Mouse (Mus musculus): Measurements from ENCODE around the gene Fam19a2.

The Fam19a2 gene

DNA sequence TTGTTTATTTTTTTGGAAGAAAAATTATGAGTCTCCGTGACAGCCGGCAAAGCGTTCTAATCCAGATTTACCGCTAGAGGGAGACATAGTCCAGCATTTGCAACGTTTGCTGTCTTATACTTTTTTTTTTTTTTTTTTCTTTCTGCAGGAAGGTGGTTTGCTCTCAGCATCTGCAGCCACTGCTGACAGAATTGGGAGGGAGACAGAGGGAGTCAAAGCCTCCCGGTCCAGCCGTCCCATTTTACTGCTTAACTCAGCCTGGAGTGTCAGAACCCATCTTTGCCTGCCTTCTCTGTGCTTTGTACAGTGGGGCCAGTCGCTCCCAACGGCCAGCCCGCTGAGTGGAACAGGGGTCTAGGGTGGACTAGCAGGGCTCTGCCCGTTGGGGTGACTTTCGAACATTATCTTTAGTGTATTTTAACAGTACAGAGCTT lies at the start of gene Fam19a2:
TSS of gene Fam19a2 (plus strand) at position 121 of the 434 bp plus-strand sequence.
- DNase-seq (ENCODE audit: low read depth, low spot score), result peak; percentile 67

- DNase-seq (ENCODE audit: low read depth, low spot score), result no peak
Observed at GRCm38 (mm10) chr10:123222785-123223184, 41.0 kb upstream of the Fam19a2 start.

GRCm38 (mm10) chr10:123229420-123229819 lies 34.4 kb upstream of the Fam19a2 start:
- DNase-seq (ENCODE audit: low read depth, low spot score), result no peak

- DNase-seq (ENCODE audit: low read depth, low spot score), result no peak
Observed at GRCm38 (mm10) chr10:123248063-123248462, 15.7 kb upstream of the Fam19a2 start.

DNA sequence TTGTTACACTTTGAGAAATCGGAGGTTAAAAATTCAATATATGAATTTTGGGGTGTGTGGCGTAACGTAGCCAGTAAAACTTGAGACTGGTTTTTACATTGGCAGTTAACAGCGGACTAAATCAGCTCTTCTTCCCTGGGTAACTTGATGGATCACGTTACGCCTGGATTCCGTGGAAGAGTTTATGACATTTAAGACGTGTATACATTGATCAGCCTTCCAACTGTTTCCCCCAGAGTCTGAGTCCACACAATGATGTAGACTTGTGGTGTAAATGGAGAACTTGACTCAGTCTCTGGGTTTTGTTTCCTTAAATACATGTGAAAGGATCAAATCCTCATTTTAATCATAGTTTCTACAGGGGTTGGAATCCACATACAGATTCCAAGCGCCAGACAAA lies 11.9 kb upstream of the Fam19a2 start:
- DNase-seq (ENCODE audit: low read depth, low spot score), result no peak

DNA sequence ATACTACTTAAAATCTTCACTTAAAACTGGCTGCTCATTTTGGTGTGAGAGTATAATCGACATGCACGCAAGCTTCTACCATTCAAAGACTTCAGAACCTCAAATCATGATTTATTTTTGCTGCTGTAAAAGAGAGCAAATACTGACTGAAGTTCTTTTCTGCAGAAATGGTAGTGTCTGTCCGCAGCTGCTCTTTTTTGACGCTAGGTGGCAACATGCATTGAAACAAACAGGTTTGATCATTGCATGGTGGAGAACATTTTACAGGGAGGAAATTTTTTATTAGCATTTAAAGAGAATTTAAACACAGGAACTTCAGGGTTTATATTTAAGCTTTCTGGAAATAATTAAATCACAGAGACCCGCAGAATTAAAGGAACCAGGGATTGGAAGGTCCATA lies 9.5 kb upstream of the Fam19a2 start:
- no peak for DNase-seq (ENCODE audit: low read depth, low spot score)

DNA sequence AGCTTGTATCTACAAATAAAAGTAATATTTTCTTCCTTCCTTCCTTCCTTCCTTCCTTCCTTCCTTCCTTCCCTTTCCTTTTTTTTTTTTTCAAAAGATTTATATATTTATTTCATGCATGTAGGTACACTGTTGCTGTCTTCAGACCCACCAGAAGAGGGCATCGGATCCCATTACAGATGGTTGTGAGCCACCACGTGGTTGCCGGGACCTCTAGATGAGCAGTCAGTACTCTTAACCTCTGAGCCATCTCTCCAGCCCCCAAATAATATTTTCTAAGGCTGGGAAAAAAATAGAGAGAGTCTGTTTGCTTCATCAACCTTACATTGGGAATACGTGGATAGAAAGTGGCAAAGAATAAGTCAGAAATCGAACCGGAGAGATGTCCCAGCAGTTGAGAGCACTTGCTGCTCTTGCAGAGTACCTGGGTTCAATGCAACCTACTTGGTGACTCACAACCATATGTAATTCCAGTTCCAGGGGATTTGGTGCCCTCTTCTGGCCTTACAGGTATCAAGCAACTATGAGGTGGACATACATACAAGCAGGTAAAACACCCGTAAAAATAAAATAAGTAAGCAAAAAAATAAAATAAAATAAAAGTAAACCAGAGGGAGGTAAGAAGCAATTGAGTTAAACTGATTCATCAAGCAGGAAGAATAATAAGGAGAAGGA lies 8.0 kb upstream of the Fam19a2 start:
- no peak for DNase-seq (ENCODE audit: low read depth, low spot score)

DNA sequence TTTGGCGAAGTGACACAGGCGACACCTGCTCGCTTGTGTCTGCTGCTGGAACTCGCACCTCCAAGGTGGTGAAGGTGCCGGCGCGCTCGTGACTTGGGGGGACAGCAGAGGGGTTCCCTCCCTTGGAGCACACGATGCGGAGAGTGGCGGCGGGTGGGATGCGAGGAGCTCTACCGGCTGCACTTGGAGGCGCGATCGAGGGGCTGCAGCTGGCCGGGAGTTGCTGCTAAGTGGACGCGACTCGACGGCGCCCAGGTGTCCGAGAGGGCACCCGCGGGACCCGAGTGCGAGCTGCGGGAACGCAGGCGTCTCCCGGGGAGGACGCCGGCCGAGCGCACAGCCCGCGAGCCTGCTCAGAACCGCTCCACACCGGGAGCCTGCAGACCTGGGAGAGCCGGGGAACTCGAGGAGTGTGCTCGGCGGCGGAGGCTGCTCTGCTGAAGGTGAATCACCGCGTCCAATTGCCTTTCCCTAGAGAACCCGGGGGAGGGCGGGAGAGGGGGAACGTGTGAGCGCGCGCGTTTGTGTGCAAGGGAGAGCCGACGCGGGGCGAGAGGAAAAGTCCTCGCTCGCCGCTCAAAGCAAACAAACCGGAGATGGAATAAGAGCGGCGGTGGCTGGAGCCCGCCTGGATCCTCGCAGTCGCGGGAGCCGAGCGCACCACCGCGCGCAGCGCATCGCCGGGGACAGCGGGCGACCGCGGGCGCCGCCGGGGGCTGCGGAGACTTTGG lies 830 bp downstream of the Fam19a2 start:
- no peak for DNase-seq (ENCODE audit: low read depth, low spot score)

DNA sequence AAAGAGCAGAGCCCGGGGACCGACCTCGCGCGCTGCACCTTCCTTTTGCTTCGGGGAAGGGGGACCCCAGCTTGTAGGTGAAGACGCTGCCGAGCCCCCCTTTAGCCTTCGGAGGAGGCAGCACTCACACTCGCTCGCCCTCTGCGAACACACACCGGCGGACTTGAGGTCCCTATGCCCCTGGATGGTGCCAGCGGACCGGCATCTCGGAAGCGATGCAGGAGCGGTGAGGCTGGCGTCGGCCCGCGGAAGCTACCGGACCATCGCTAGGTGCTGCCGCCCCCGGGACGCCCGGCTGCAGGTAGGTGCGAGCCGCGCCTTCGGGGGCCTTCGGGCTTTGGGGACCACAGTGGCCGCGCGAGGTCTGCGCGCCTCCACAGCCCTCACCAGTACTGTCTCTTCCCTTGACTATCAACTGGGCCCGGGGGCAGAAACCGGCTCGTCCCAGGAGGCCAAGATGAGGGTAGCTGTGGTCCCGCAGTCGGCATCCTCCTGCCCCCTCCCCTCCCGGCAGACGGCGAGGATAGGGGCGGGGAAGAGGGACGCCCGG lies 1.5 kb downstream of the Fam19a2 start:
- DNase-seq (ENCODE audit: low read depth, low spot score), result no peak

DNA sequence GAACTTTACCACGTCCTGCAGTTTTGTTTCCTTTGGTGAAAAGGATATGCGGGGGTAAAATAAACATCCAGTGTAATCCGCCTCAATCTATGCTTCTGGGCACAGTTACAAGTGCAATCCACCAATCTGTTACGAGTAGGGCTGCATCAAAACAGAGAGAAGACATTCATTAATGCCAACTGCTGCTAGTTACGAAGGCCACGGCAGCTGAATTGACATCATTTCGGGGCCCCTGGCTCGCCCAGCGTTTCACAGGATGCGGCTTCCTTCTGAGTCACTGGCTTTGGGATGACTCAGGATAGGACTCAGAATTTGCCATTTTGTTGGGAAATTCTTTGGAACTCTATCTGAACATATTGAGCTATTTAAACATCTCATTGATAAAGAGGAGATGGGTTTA lies 4.8 kb downstream of the Fam19a2 start:
- no peak for DNase-seq (ENCODE audit: low read depth, low spot score)

GRCm38 (mm10) chr10:123274554-123274953 lies 10.8 kb downstream of the Fam19a2 start:
- DNase-seq (ENCODE audit: low read depth, low spot score), result no peak

GRCm38 (mm10) chr10:123307300-123307699 lies 43.5 kb downstream of the Fam19a2 start:
- no peak for DNase-seq (ENCODE audit: low read depth, low spot score)

DNA sequence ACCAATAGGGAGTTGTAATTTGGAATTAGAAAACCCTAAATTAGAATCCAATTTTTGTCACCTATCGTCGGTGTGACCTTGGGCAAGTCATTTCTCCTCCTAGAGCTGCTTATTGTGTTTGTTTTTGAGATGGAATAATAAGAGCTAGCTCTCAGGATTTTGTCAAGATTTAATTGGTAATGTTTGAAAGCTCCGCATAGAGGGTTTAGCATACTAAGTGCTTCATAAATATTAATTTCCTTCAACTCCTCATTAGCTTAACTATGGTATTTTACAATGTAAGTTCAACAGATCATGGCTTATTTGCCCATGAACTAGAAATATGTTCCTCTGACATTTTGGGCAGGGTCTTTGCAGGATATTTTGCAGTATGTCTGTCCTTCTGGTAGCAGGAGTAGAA lies 62.5 kb downstream of the Fam19a2 start:
- no peak for DNase-seq (ENCODE audit: low read depth, low spot score)

- no peak for DNase-seq (ENCODE audit: low read depth, low spot score)
Observed at GRCm38 (mm10) chr10:123341280-123341679, 77.5 kb downstream of the Fam19a2 start.

GRCm38 (mm10) chr10:123342591-123343236 lies 78.9 kb downstream of the Fam19a2 start:
- peak; percentile 35 for DNase-seq (ENCODE audit: low read depth, low spot score)

GRCm38 (mm10) chr10:123346301-123346700 lies 82.5 kb downstream of the Fam19a2 start:
- no peak for DNase-seq (ENCODE audit: low read depth, low spot score)

- no peak for DNase-seq (ENCODE audit: low read depth, low spot score)
Observed at GRCm38 (mm10) chr10:123353667-123354066, 89.9 kb downstream of the Fam19a2 start.

DNA sequence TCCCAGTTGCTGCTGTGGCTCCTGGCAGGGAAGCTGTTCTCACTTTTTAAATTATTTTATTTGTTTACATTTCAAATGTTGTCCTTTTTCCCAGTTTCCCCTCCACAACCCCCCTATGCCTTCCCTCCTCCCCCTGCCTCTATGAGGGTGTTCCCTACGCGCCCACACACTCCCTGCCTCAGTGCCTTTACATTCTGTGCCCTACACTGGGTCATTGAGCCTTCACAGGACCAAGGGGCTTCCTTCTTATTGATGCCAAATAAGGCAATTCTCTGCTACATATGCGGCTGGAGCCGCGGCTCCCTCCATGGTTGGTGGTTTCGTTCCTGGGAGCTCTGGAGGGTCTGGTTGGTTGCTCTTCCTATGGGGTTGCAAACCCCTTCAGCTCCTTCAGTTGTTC lies 93.2 kb downstream of the Fam19a2 start:
- DNase-seq (ENCODE audit: low read depth, low spot score), result no peak

GRCm38 (mm10) chr10:123360492-123360891 lies 96.7 kb downstream of the Fam19a2 start:
- DNase-seq (ENCODE audit: low read depth, low spot score), result no peak

DNA sequence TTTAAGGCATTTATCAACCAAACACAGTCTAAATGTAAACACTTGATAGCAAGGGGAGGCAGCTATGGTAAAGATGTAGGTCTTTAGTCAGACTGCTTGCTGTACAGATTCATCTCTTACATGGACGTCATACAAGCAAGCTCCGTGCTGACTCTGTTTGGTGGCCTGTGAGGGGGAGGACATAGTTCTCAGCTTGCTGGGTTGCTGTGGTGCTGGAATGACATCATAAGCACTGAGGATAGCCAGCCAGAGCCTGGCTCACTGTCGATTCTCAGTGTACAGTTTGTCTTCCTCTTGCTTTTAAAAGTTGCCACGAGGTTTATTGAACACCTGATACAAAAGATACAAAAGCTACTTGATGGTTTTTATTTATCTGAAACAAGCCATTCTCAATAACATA lies 100.8 kb downstream of the Fam19a2 start:
- no peak for DNase-seq (ENCODE audit: low read depth, low spot score)

- DNase-seq (ENCODE audit: low read depth, low spot score), result no peak
Observed at GRCm38 (mm10) chr10:123367152-123367864, 103.5 kb downstream of the Fam19a2 start.

DNA sequence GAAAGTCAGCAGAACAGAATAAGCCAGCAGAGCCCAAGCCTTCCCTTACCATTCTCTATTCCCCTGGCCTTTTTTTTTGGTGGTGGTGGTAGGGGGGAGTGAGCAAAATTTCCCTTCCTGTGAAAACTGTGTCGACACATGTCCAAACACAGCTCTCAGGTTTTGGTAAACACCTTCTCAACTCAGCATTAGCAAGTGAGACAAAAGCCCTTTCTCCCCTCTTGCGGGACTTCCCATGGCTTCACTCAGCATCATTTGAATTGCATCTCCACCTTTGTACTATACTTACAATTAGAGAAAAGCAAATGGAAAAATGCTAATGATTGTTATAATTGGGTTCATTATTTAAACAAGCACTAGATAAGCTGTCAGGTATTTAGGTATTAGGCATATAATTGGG lies 119.5 kb downstream of the Fam19a2 start:
- no peak for DNase-seq (ENCODE audit: low read depth, low spot score)

All from embryo, embryonic 11.5 days (tissue).